ENCODE assay signal across 8 mouse cellular contexts in the genomic region with DNA sequence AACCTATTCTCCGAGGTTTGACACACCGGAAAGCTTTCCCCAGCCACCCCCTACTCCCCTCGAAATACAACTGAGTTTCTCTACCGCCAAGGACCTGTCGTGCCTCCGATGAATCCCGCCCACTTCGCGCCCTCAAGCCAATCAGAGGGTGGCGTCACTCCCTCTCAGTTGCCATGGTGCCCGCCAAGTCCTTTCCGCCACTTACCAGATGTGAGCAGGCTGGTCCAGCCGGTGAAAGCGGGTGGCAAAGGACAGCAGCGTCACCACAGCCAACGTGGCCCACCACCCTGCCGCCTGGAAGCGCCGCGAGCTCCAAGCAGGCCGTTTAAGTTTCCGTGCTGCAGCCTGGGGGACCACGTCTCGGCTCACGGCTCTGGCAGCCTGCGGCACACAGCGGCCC. TPM values are rescaled to one million over a fixed set of nuclear protein-coding genes. Genes with fewer than 3 reads are reported as not detected.
DNase-seq lines count a peak whose midpoint lies in the region; ATAC-seq and TF ChIP-seq lines count a peak whose summit lies in the region.

TSS of gene Gstz1 (plus strand) at position 200 of the 400 bp plus-strand sequence.

- no peaks in the 10 kb centered on the region for H3K27me3 ChIP-seq in hindbrain, embryonic 10.5 days (ENCODE audit: insufficient read depth, poor library complexity, severe bottlenecking)
- no peaks in the 10 kb centered on the region for H3K27me3 ChIP-seq in lung, postnatal 0 days (replicated peaks; ENCODE audit: insufficient read depth, low read length)

- peak within 1 kb of the TSS; percentile 83 for H3K4me3 ChIP-seq in hindbrain, embryonic 10.5 days
- H3K4me3 ChIP-seq in lung, postnatal 0 days (ENCODE audit: low read depth, low read length): peak within 1 kb of the TSS; percentile 82

- under 1% methylated on average over 27 of the region's 27 CpGs for WGBS in hindbrain, embryonic 10.5 days
- WGBS in lung, postnatal 0 days: 2% methylated on average over 27 of the region's 27 CpGs

- TF ChIP-seq EP300 in lung, postnatal 0 days (IDR thresholded peaks at IDR 0.05): no peak

- H3K36me3 ChIP-seq in hindbrain, embryonic 10.5 days: peaks cover 10% of the 10 kb centered on the region
- no peaks in the 10 kb centered on the region for H3K36me3 ChIP-seq in lung, postnatal 0 days (ENCODE audit: insufficient read depth, low read length)

- H3K27ac ChIP-seq in hindbrain, embryonic 10.5 days: peak within 1 kb of the TSS; percentile 96
- H3K27ac ChIP-seq in lung, postnatal 0 days (ENCODE audit: low read length): peak within 1 kb of the TSS; percentile 90

- peak; percentile 85 for DNase-seq in MN1 (ENCODE audit: low spot score)
- peak; percentile 83 for DNase-seq in cerebellum, adult 9-10 months
- peak; percentile 92 for DNase-seq in hindbrain, embryonic 10.5 days (ENCODE audit: low spot score)
- peak; percentile 92 for DNase-seq in layer of hippocampus, adult 9-11 months
- peak; percentile 96 for DNase-seq in lung, postnatal 0 days (ENCODE audit: low spot score)
- DNase-seq in ovary, postnatal 14 days (ENCODE audit: low spot score): peak; percentile 73
- DNase-seq in thymus, postnatal 25 days: peak; percentile 92

- H3K4me1 ChIP-seq in hindbrain, embryonic 10.5 days (replicated peaks): peaks cover 16% of the 10 kb centered on the region
- H3K4me1 ChIP-seq in lung, postnatal 0 days (ENCODE audit: insufficient read depth, low read depth, low read length): peaks cover 6% of the 10 kb centered on the region; the same call in 1 of the 2 replicates

- peak within 1 kb of the TSS; percentile 67 for H3K4me2 ChIP-seq in lung, postnatal 0 days (replicated peaks; ENCODE audit: low read depth, low read length)

- peaks cover 6% of the 10 kb centered on the region; the same call in 1 of the 2 replicates for H3K9me3 ChIP-seq in hindbrain, embryonic 10.5 days
- no peaks in the 10 kb centered on the region for H3K9me3 ChIP-seq in lung, postnatal 0 days (ENCODE audit: low read length)

- peak within 1 kb of the TSS; percentile 65 for H3K9ac ChIP-seq in lung, postnatal 0 days (replicated peaks; ENCODE audit: low read depth)

- TF ChIP-seq CTCF in lung, postnatal 0 days (IDR thresholded peaks at IDR 0.05): peak; percentile 35

- ATAC-seq in frontal cortex, adult (ENCODE audit: low TSS enrichment): peak; percentile 88
- peak; percentile 84 for ATAC-seq in lung, postnatal 0 days

RNA-seq across cellular contexts. Expression of gene Gstz1, which starts in this region (rescaled TPM):
- 29.3 and 32.9 TPM in 2 replicates for polyA plus RNA-seq in hindbrain, embryonic 10.5 days (2016; fragmentation: Nextera tagmentation; extraction: Ambion mirVana)
- 48.3 and 51.7 TPM in 2 replicates for polyA plus RNA-seq in lung, postnatal 0 days (2015; fragmentation: Nextera tagmentation; extraction: Ambion mirVana)

Comparison
In these comparisons a context has a peak if more than half of its experiments do, and no peak if none do; other contexts are left out.
1. Peak in every context shown above with its lines: DNase-seq, ATAC-seq, H3K4me3 ChIP-seq and H3K27ac ChIP-seq.